Mouse (Mus musculus): Measurements from ENCODE around the gene Hoxa10.

- TF ChIP-seq POLR2A (IDR thresholded peaks at IDR 0.05; ENCODE audit: control insufficient read depth in 1 of 2, insufficient read depth in 1 of 2, low read depth in 1 of 2, low read length in 2 of 2, poor library complexity in 1 of 2), result no peak
- TF ChIP-seq CTCF (IDR thresholded peaks at IDR 0.05 in 2 of 3, conservative IDR thresholded peaks at IDR 0.05 in 1 of 3; ENCODE audit: control insufficient read depth in 1 of 3, insufficient read depth in 1 of 3, low read depth in 2 of 3, low read length in 3 of 3, poor library complexity in 1 of 3, severe bottlenecking in 1 of 3), result no peak
- no peak for TF ChIP-seq HCFC1 (IDR thresholded peaks at IDR 0.05; ENCODE audit: low read depth, low read length)
- TF ChIP-seq MAFK (IDR thresholded peaks at IDR 0.05; ENCODE audit: borderline replicate concordance, low read depth, low read length), result no peak
- no peak for TF ChIP-seq POLR2AphosphoS5 (IDR thresholded peaks at IDR 0.05; ENCODE audit: borderline replicate concordance, low read depth, low read length)
These were observed 18.6 kb upstream of the Hoxa10 start for GRCm38 (mm10) chr6:52259081-52259790.

Measured in MEL (cell line).